13 mouse cellular contexts compared by ENCODE assay signal in genomic region chr10:60723345-60723744, GRCm38 (mm10). TPM values are rescaled to one million over a fixed set of nuclear protein-coding genes. Genes with fewer than 3 reads are reported as not detected.
DNase-seq lines count a peak whose midpoint lies in the region; ATAC-seq and TF ChIP-seq lines count a peak whose summit lies in the region.
"Had no signal": no experiment of that assay in that cellular context is flagged by ENCODE, and none has a peak within 500 bp of the region (broad histone marks: within the 10 kb centered on the region; RNA-seq: fewer than 3 reads in every experiment).

No protein-coding gene starts in this region.

- no peaks in the 10 kb centered on the region for H3K9me3 ChIP-seq in intestine, postnatal 0 days (ENCODE audit: control insufficient read depth)
- no peaks in the 10 kb centered on the region for H3K9me3 ChIP-seq in intestine, embryonic 16.5 days (ENCODE audit: control insufficient read depth, low read length)
- H3K9me3 ChIP-seq: intestine, embryonic 15.5 days; lung, embryonic 15.5 days; midbrain, embryonic 10.5 days had no signal

- peaks cover 16% of the 10 kb centered on the region; the same call in 1 of the 2 replicates for H3K36me3 ChIP-seq in intestine, postnatal 0 days (ENCODE audit: control insufficient read depth, insufficient read depth)
- H3K36me3 ChIP-seq in intestine, embryonic 16.5 days (ENCODE audit: control insufficient read depth, insufficient read depth, low read length), result peaks cover 3% of the 10 kb centered on the region
- peaks cover 9% of the 10 kb centered on the region; the same call in 1 of the 2 replicates for H3K36me3 ChIP-seq in spleen, adult 2 months (ENCODE audit: control insufficient read depth, insufficient read depth, low read length)
- H3K36me3 ChIP-seq: lung, embryonic 15.5 days; midbrain, embryonic 10.5 days had no signal

- H3K4me2 ChIP-seq in intestine, postnatal 0 days (replicated peaks; ENCODE audit: low read depth), result no peak overlapping the region
- no peak overlapping the region for H3K4me2 ChIP-seq in intestine, embryonic 16.5 days (ENCODE audit: low read depth, low read length)
- H3K4me2 ChIP-seq: intestine, embryonic 15.5 days; lung, embryonic 15.5 days had no signal

- H3K9ac ChIP-seq in intestine, postnatal 0 days (ENCODE audit: low read depth, low read length), result no peak overlapping the region
- H3K9ac ChIP-seq in intestine, embryonic 16.5 days (ENCODE audit: low read depth, low read length), result no peak overlapping the region
- H3K9ac ChIP-seq: intestine, embryonic 15.5 days; lung, embryonic 15.5 days had no signal

- no peak overlapping the region for H3K4me3 ChIP-seq in intestine, postnatal 0 days (ENCODE audit: low read depth, low read length)
- no peak overlapping the region for H3K4me3 ChIP-seq in intestine, embryonic 16.5 days (ENCODE audit: low read length)
- H3K4me3 ChIP-seq in spleen, adult 2 months (ENCODE audit: extremely low read depth, insufficient read depth, insufficient read length), result no peak overlapping the region
- no peak overlapping the region for H3K4me3 ChIP-seq in bone marrow, adult 2 months (replicated peaks; ENCODE audit: control insufficient read depth, low read depth, low read length)
- H3K4me3 ChIP-seq: intestine, embryonic 15.5 days; lung, embryonic 15.5 days; midbrain, embryonic 10.5 days had no signal

- TF ChIP-seq CTCF in intestine, postnatal 0 days (IDR thresholded peaks at IDR 0.05; ENCODE audit: low read depth), result peak; percentile 27; the same call in 1 of the 2 replicates
- TF ChIP-seq CTCF in spleen, adult 2 months (IDR thresholded peaks at IDR 0.05; ENCODE audit: extremely low read depth, insufficient read depth, insufficient read length, insufficient replicate concordance), result peak; percentile 20; the same call in 1 of the 2 replicates
- TF ChIP-seq CTCF in bone marrow, adult 2 months (IDR thresholded peaks at IDR 0.05; ENCODE audit: control insufficient read depth, insufficient read depth, low read length), result peak; percentile 48; the same call in 1 of the 2 replicates

- H3K27ac ChIP-seq in intestine, postnatal 0 days (ENCODE audit: low read depth, low read length), result no peak overlapping the region
- H3K27ac ChIP-seq in intestine, embryonic 16.5 days (ENCODE audit: low read length), result no peak overlapping the region
- H3K27ac ChIP-seq in spleen, adult 2 months (ENCODE audit: insufficient read depth, low read length), result no peak overlapping the region
- H3K27ac ChIP-seq in bone marrow, adult 2 months (ENCODE audit: control insufficient read depth, insufficient read depth, low read depth, low read length, poor library complexity), result no peak overlapping the region
- H3K27ac ChIP-seq: intestine, embryonic 15.5 days; lung, embryonic 15.5 days; midbrain, embryonic 10.5 days had no signal

- H3K27me3 ChIP-seq in intestine, postnatal 0 days (replicated peaks; ENCODE audit: control insufficient read depth, insufficient read depth, low read length), result no peaks in the 10 kb centered on the region
- H3K27me3 ChIP-seq in intestine, embryonic 16.5 days (replicated peaks; ENCODE audit: control insufficient read depth, insufficient read depth, low read length), result no peaks in the 10 kb centered on the region
- no peaks in the 10 kb centered on the region for H3K27me3 ChIP-seq in spleen, adult 2 months (ENCODE audit: control insufficient read depth, insufficient read depth, low read length)
- H3K27me3 ChIP-seq: intestine, embryonic 15.5 days; lung, embryonic 15.5 days had no signal

- 56% methylated on average over 1 of the region's 1 CpGs for WGBS in intestine, postnatal 0 days
- WGBS in intestine, embryonic 16.5 days, result 44% methylated on average over 1 of the region's 1 CpGs
- WGBS in spleen, adult 2 months, result 15% methylated on average over 1 of the region's 1 CpGs
- WGBS in bone marrow, adult 2 months, result 19% methylated on average over 1 of the region's 1 CpGs

- H3K4me1 ChIP-seq in intestine, postnatal 0 days (replicated peaks; ENCODE audit: control insufficient read depth, insufficient read depth, low read length), result no peaks in the 10 kb centered on the region
- H3K4me1 ChIP-seq in intestine, embryonic 16.5 days (ENCODE audit: control insufficient read depth, insufficient read depth, low read length), result peaks cover 6% of the 10 kb centered on the region; the same call in 1 of the 2 replicates
- no peaks in the 10 kb centered on the region for H3K4me1 ChIP-seq in spleen, adult 2 months (ENCODE audit: control insufficient read depth, insufficient read depth, insufficient read length)
- no peaks in the 10 kb centered on the region for H3K4me1 ChIP-seq in bone marrow, adult 2 months (ENCODE audit: control insufficient read depth, insufficient read depth, low read length)
- H3K4me1 ChIP-seq: lung, embryonic 15.5 days had no signal

- no peak for ATAC-seq in intestine, postnatal 0 days
- no peak for ATAC-seq in intestine, embryonic 16.5 days
- ATAC-seq in monocyte, adult 5-6 weeks (replicated peaks; ENCODE audit: insufficient number of reproducible peaks, low FRiP score, low TSS enrichment, poor library complexity, severe bottlenecking), result no peak
- ATAC-seq: intestine, embryonic 15.5 days had no signal

- TF ChIP-seq POLR2A in spleen, adult 2 months (IDR thresholded peaks at IDR 0.05; ENCODE audit: low read depth, low read length), result no peak
- TF ChIP-seq POLR2A in bone marrow, adult 2 months (IDR thresholded peaks at IDR 0.05; ENCODE audit: borderline replicate concordance, control insufficient read depth, low read depth, low read length), result no peak

- DNase-seq in spleen, adult 2 months (ENCODE audit: low read depth in 1 of 2, low spot score in 2 of 2), result no peak
- DNase-seq in spleen, postnatal 14 days (ENCODE audit: low spot score in 2 of 2), result no peak
- peak; percentile 21 to 33 for DNase-seq in thymus, postnatal 36 days
- DNase-seq in frontal cortex, postnatal 10 days (ENCODE audit: low spot score in 2 of 2), result no peak
- DNase-seq: cerebellum, adult 18-20 months; heart, postnatal 36 days had no signal

RNA-seq across cellular contexts. Expression of gene Cdh23, which starts 27.1 kb away (rescaled TPM):
- polyA plus RNA-seq in intestine, postnatal 0 days (2015; fragmentation: Nextera tagmentation; extraction: Ambion mirVana), result 0.26 and 0.34 TPM in 2 replicates
- polyA plus RNA-seq in intestine, embryonic 16.5 days (2015; fragmentation: Nextera tagmentation; extraction: Ambion mirVana), result 0.33 and 0.67 TPM in 2 replicates
- polyA plus RNA-seq in spleen, adult 2 months (2012; rRNA removed), result 2.1 and 2.7 TPM in 2 replicates
- 1.0 and 1.8 TPM in 2 replicates for polyA plus RNA-seq in bone marrow, adult 2 months (2011; ENCODE audit: insufficient read depth, insufficient read length, low replicate concordance, missing spikeins)
- 0.32 to 1.1 TPM in 2 of 3 replicates, not detected in the other for total RNA-seq in monocyte, adult 5-6 weeks (2017)

RNA-seq across cellular contexts. Expression of gene Slc29a3, which starts 29.2 kb away (rescaled TPM):
- polyA plus RNA-seq in intestine, postnatal 0 days (2015; fragmentation: Nextera tagmentation; extraction: Ambion mirVana), result 6.3 and 7.9 TPM in 2 replicates
- polyA plus RNA-seq in intestine, embryonic 16.5 days (2015; fragmentation: Nextera tagmentation; extraction: Ambion mirVana), result 7.6 and 8.2 TPM in 2 replicates
- 19.9 and 21.8 TPM in 2 replicates for polyA plus RNA-seq in spleen, adult 2 months (2012; rRNA removed)
- polyA plus RNA-seq in bone marrow, adult 2 months (2011; ENCODE audit: insufficient read depth, insufficient read length, low replicate concordance, missing spikeins), result 3.7 and 8.5 TPM in 2 replicates
- total RNA-seq in monocyte, adult 5-6 weeks (2017), result 5.0 to 8.1 TPM (median 5.5 TPM) in 3 replicates

Comparison
In these comparisons a context has a peak if more than half of its experiments do, and no peak if none do; other contexts are left out.
1. DNase-seq: peak in thymus, postnatal 36 days (2 of 2); none in spleen, adult 2 months (0 of 2), spleen, postnatal 14 days (0 of 2) and frontal cortex, postnatal 10 days (0 of 2).
2. Peak in every context shown above with its lines, with median percentiles within 50 percentile points of each other: CTCF ChIP-seq.